Mouse (Mus musculus): ENCODE measurements around the gene Kif1c. TPM values are rescaled to one million over a fixed set of nuclear protein-coding genes. Genes with fewer than 3 reads are reported as not detected.

Gene Kif1c
- polyA plus RNA-seq, 1 experiment, result 103 TPM

GRCm38 (mm10) chr11:70702781-70703180 is 2.4 kb downstream of the Kif1c start:
- Histone ChIP-seq H3K4me3 (replicated peaks; ENCODE audit: extremely low read depth, low read depth, low read length) (no peak overlapping the region), H3K4me1 (ENCODE audit: control insufficient read depth, insufficient read depth, low read length) (peaks cover 7% of the 10 kb centered on the region)
- no peak for DNase-seq
- WGBS, result 33% methylated on average over 6 of the region's 6 CpGs
- TF ChIP-seq CTCF (IDR thresholded peaks at IDR 0.05; ENCODE audit: insufficient read depth, low read length), result no peak
- TF ChIP-seq POLR2A (IDR thresholded peaks at IDR 0.05; ENCODE audit: borderline replicate concordance, extremely low read depth, low read depth, low read length), result no peak

DNA sequence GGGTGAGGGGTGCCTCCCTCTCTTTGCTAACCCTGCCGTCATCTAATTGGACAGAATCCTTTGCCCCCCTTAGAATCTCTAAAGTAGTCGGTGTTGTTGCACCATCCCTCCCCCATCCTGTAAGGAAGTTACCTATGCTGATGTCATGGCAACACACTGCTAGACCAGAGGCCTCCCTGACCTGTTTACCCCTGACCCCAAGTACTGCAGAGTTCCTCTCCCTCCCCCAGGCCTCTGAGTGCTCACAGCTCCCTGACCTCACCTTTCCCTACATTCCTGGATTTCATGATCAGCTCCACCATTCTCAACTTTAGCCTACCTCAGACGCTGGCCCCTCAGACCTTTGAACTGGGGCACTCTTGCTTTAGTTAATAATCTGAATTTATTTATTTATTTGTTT is 5.8 kb downstream of the Kif1c start:
- DNase-seq, result no peak
- TF ChIP-seq POLR2A (IDR thresholded peaks at IDR 0.05; ENCODE audit: borderline replicate concordance, extremely low read depth, low read depth, low read length) (no peak), CTCF (IDR thresholded peaks at IDR 0.05; ENCODE audit: insufficient read depth, low read length) (no peak)
- Histone ChIP-seq H3K4me1 (ENCODE audit: control insufficient read depth, insufficient read depth, low read length) (peaks cover 7% of the 10 kb centered on the region), H3K4me3 (replicated peaks; ENCODE audit: extremely low read depth, low read depth, low read length) (no peak overlapping the region)
- 65% methylated on average over 3 of the region's 3 CpGs for WGBS

- no peak for TF ChIP-seq POLR2A (IDR thresholded peaks at IDR 0.05; ENCODE audit: borderline replicate concordance, extremely low read depth, low read depth, low read length)
- TF ChIP-seq CTCF (IDR thresholded peaks at IDR 0.05; ENCODE audit: insufficient read depth, low read length), result no peak
- Histone ChIP-seq H3K4me3 (replicated peaks; ENCODE audit: extremely low read depth, low read depth, low read length) (no peak overlapping the region), H3K4me1 (ENCODE audit: control insufficient read depth, insufficient read depth, low read length) (no peaks in the 10 kb centered on the region)
- no peak for DNase-seq
- 91% methylated on average over 10 of the region's 10 CpGs for WGBS
Observed at GRCm38 (mm10) chr11:70711026-70711425, 10.7 kb downstream of the Kif1c start.

GRCm38 (mm10) chr11:70713222-70713621 is 12.9 kb downstream of the Kif1c start:
- TF ChIP-seq POLR2A (IDR thresholded peaks at IDR 0.05; ENCODE audit: borderline replicate concordance, extremely low read depth, low read depth, low read length) (no peak), CTCF (IDR thresholded peaks at IDR 0.05; ENCODE audit: insufficient read depth, low read length) (no peak)
- H3K4me3 ChIP-seq (replicated peaks; ENCODE audit: extremely low read depth, low read depth, low read length), result no peak overlapping the region
- no peaks in the 10 kb centered on the region for H3K4me1 ChIP-seq (ENCODE audit: control insufficient read depth, insufficient read depth, low read length)
- no peak for DNase-seq
- 84% methylated on average over 6 of the region's 6 CpGs for WGBS

DNA sequence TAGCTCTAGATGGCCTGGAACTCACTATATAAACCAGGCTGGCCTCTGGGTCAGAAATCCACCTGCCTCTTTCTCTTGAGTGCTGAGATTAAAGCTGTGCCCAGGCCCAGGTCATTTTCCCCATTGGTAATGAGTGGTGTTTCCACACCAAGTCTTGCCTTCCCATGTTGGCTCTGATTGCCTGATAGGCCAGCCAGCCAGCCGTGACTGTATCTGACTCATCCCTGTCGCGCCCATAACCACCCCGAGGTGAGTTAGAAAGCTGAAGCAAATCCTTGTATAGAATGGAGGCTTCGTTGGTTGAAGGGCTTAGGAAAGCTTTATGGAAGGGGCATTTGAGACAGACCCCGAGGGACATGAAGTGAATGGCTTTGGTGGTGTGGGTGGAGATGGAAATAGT is 15.5 kb downstream of the Kif1c start:
- Histone ChIP-seq H3K4me3 (replicated peaks; ENCODE audit: extremely low read depth, low read depth, low read length) (no peak overlapping the region), H3K4me1 (ENCODE audit: control insufficient read depth, insufficient read depth, low read length) (no peaks in the 10 kb centered on the region)
- TF ChIP-seq CTCF (IDR thresholded peaks at IDR 0.05; ENCODE audit: insufficient read depth, low read length), result no peak
- TF ChIP-seq POLR2A (IDR thresholded peaks at IDR 0.05; ENCODE audit: borderline replicate concordance, extremely low read depth, low read depth, low read length), result no peak
- 86% methylated on average over 6 of the region's 6 CpGs for WGBS
- DNase-seq, result no peak

DNA sequence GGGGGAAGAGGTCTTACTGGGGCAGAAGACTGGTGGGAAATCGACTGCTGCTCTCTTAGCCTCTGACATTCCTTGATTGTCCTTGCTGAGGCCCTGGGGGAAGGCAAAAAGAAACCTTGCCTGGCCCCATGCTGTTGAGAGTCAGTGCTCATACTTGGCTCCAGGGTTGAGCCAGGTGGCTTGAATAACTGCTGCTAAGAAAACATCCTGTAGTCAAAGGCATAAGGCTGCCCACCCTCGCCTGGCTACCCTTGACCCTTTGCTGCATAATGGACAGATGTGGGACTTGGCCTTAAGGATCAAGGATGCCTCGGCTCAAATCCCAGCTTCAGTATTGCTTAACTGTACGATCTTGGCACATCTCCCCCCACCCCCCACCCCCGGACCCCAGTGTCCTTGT is 18.1 kb downstream of the Kif1c start:
- no peak overlapping the region for H3K4me3 ChIP-seq (replicated peaks; ENCODE audit: extremely low read depth, low read depth, low read length)
- no peak for TF ChIP-seq CTCF (IDR thresholded peaks at IDR 0.05; ENCODE audit: insufficient read depth, low read length)
- TF ChIP-seq POLR2A (IDR thresholded peaks at IDR 0.05; ENCODE audit: borderline replicate concordance, extremely low read depth, low read depth, low read length), result no peak
- no peak for DNase-seq
- no peaks in the 10 kb centered on the region for H3K4me1 ChIP-seq (ENCODE audit: control insufficient read depth, insufficient read depth, low read length)
- 68% methylated on average over 5 of the region's 5 CpGs for WGBS

DNA sequence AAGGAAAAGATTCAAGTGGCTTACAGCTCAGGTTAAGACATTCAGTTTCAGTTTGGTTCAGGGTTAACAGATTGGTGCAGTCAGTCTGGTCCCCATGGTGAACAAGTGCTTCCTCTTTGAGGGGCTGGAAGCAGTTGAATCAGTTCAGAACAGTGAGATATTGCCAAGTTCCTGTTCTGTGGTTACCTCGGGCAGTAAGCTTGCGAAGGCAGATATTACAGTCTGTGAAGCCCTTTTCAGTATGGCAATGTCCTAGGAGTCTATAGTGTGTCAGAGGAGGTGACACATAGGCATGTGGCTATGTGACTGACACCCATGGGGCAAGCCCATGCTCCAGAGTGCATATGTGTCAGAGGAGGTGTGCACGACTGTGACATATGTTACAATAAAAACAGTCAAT is 20.2 kb downstream of the Kif1c start:
- no peak for TF ChIP-seq POLR2A (IDR thresholded peaks at IDR 0.05; ENCODE audit: borderline replicate concordance, extremely low read depth, low read depth, low read length)
- TF ChIP-seq CTCF (IDR thresholded peaks at IDR 0.05; ENCODE audit: insufficient read depth, low read length), result no peak
- no peak for DNase-seq

GRCm38 (mm10) chr11:70721072-70721471 is 20.7 kb downstream of the Kif1c start:
- Histone ChIP-seq H3K4me3 (replicated peaks; ENCODE audit: extremely low read depth, low read depth, low read length) (no peak overlapping the region), H3K4me1 (ENCODE audit: control insufficient read depth, insufficient read depth, low read length) (no peaks in the 10 kb centered on the region)
- DNase-seq, result no peak
- WGBS, result 90% methylated on average over 3 of the region's 3 CpGs
- no peak for TF ChIP-seq POLR2A (IDR thresholded peaks at IDR 0.05; ENCODE audit: borderline replicate concordance, extremely low read depth, low read depth, low read length)

More for the DNA sequence above, 20.2 kb downstream of the Kif1c start:
- Histone ChIP-seq H3K4me1 (ENCODE audit: control insufficient read depth, insufficient read depth, low read length) (no peaks in the 10 kb centered on the region), H3K4me3 (replicated peaks; ENCODE audit: extremely low read depth, low read depth, low read length) (no peak overlapping the region)
- WGBS, result 63% methylated on average over 3 of the region's 3 CpGs

- DNase-seq, result no peak
- Histone ChIP-seq H3K4me3 (replicated peaks; ENCODE audit: extremely low read depth, low read depth, low read length) (no peak overlapping the region), H3K4me1 (ENCODE audit: control insufficient read depth, insufficient read depth, low read length) (no peaks in the 10 kb centered on the region)
- WGBS, result 92% methylated on average over 9 of the region's 9 CpGs
- TF ChIP-seq POLR2A (IDR thresholded peaks at IDR 0.05; ENCODE audit: borderline replicate concordance, extremely low read depth, low read depth, low read length), result no peak
- no peak for TF ChIP-seq CTCF (IDR thresholded peaks at IDR 0.05; ENCODE audit: insufficient read depth, low read length)
Observed at GRCm38 (mm10) chr11:70724706-70725105, 24.4 kb downstream of the Kif1c start.

DNA sequence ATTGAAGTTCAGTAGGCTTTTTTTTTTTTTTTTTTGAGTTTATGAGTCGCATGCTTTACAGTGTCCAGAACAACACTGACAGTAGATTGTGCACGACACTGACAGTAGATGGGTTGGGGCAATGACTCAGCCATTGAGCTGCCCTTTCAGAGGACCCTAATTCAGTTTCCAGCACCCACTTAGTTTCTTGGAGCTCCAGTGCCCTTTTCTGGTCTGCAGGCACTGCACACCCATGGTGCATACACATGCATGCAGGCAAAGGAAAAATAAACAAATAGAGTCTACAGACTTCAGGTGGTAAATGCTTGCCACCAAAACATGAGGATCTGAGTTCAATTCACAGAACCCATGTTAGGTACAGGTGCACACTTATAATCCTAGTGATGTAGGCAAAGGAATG is 26.2 kb downstream of the Kif1c start:
- H3K4me1 ChIP-seq (ENCODE audit: control insufficient read depth, insufficient read depth, low read length), result no peaks in the 10 kb centered on the region
- no peak for DNase-seq
- H3K4me3 ChIP-seq (replicated peaks; ENCODE audit: extremely low read depth, low read depth, low read length), result no peak overlapping the region
- 87% methylated on average over 2 of the region's 2 CpGs for WGBS
- no peak for TF ChIP-seq POLR2A (IDR thresholded peaks at IDR 0.05; ENCODE audit: borderline replicate concordance, extremely low read depth, low read depth, low read length)
- no peak for TF ChIP-seq CTCF (IDR thresholded peaks at IDR 0.05; ENCODE audit: insufficient read depth, low read length)
